Comparison of ENCODE assay signal across 15 mouse cellular contexts in the genomic region with DNA sequence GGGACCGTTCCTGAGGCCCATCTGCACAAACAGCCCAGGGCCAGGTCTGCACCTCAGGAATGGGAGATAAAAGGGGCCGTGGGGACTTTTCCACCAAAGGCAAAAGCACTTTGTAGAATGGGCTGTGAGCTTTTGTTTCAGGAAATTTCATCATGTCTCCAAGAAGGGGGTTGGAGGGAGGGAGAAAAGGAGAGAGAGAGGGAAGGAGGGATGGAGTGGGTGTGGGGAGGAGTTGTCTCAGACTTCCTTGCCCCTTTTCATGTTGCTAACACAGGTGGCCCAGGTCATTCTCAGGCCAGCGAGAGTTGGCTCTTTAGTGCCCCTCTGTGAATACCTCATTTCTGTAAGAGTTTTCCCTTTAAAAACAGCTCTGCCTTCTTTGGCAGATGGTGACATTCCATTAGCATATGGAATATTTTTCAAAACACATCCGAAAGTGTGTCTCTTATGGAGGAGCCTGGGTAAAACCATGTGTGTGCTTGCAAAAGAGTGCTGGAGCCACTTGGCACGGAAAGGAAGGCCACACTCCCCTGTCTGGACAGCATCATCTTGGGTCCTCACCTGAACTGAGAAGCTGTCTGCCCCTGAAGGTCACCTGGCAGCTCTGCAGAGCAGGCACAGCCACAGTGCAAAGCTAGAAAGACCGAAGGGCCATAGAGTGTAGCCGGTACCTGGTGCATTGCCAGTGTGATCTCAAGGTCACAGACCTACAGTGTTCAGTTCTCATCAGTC.
A peak's percentile ranks its signal among the peaks of the same experiment; 100 is the strongest.
DNase-seq lines count a peak whose midpoint lies in the region; ATAC-seq and TF ChIP-seq lines count a peak whose summit lies in the region.
"Had no signal": no experiment of that assay in that cellular context is flagged by ENCODE, and none has a peak within 500 bp of the region (broad histone marks: within the 10 kb centered on the region; RNA-seq: fewer than 3 reads in every experiment).

No protein-coding gene starts in this region.

- no peak overlapping the region for H3K4me2 ChIP-seq in lung, postnatal 0 days (replicated peaks; ENCODE audit: low read depth, low read length)
- H3K4me2 ChIP-seq in embryonic facial prominence, embryonic 14.5 days (ENCODE audit: low read depth, low read length) = no peak overlapping the region
- no peak overlapping the region for H3K4me2 ChIP-seq in intestine, embryonic 16.5 days (ENCODE audit: low read depth, low read length)
- no peak overlapping the region for H3K4me2 ChIP-seq in midbrain, embryonic 14.5 days (ENCODE audit: low read length)
- H3K4me2 ChIP-seq: embryonic facial prominence, embryonic 12.5 days; hindbrain, embryonic 13.5 days; midbrain, embryonic 11.5 days had no signal

- H3K27me3 ChIP-seq in kidney, adult 2 months (replicated peaks; ENCODE audit: control insufficient read depth, insufficient read depth, low read length) = no peaks in the 10 kb centered on the region
- no peaks in the 10 kb centered on the region for H3K27me3 ChIP-seq in lung, postnatal 0 days (replicated peaks; ENCODE audit: insufficient read depth, low read length)
- no peaks in the 10 kb centered on the region for H3K27me3 ChIP-seq in embryonic facial prominence, embryonic 14.5 days (replicated peaks; ENCODE audit: control insufficient read depth, insufficient read depth, low read length)
- no peaks in the 10 kb centered on the region for H3K27me3 ChIP-seq in intestine, embryonic 16.5 days (replicated peaks; ENCODE audit: control insufficient read depth, insufficient read depth, low read length)
- H3K27me3 ChIP-seq in midbrain, embryonic 14.5 days (ENCODE audit: control insufficient read depth, insufficient read depth, low read length) = no peaks in the 10 kb centered on the region
- H3K27me3 ChIP-seq: embryonic facial prominence, embryonic 12.5 days; hindbrain, embryonic 13.5 days had no signal

- DNase-seq in kidney, adult 2 months = peak; percentile 16
- DNase-seq in kidney, adult 18-20 months = no peak
- peak; percentile 71 for DNase-seq in lung, postnatal 0 days (ENCODE audit: low spot score)
- DNase-seq in lung, postnatal 25 days (ENCODE audit: low spot score) = no peak
- DNase-seq in embryonic facial prominence, embryonic 14.5 days (ENCODE audit: low spot score) = peak; percentile 13
- no peak for DNase-seq in midbrain, embryonic 14.5 days
- DNase-seq: cerebellum, adult 8-10 months; kidney, adult 11 months; left cerebral cortex, postnatal 4 days; lung, postnatal 10 days; right cerebral cortex, postnatal 4 days had no signal

- peak; percentile 65; the same call in 1 of the 2 replicates for ATAC-seq in lung, postnatal 0 days
- no peak for ATAC-seq in embryonic facial prominence, embryonic 14.5 days (ENCODE audit: low read depth)
- no peak for ATAC-seq in intestine, embryonic 16.5 days
- no peak for ATAC-seq in midbrain, embryonic 14.5 days (ENCODE audit: low FRiP score, low TSS enrichment)

- no peaks in the 10 kb centered on the region for H3K4me1 ChIP-seq in kidney, adult 2 months (ENCODE audit: control insufficient read depth, insufficient read depth, low read length)
- H3K4me1 ChIP-seq in lung, postnatal 0 days (ENCODE audit: insufficient read depth, low read depth, low read length) = no peaks in the 10 kb centered on the region
- H3K4me1 ChIP-seq in embryonic facial prominence, embryonic 14.5 days (ENCODE audit: control insufficient read depth, insufficient read depth, low read length) = peaks cover 7% of the 10 kb centered on the region; the same call in 1 of the 2 replicates
- no peaks in the 10 kb centered on the region for H3K4me1 ChIP-seq in intestine, embryonic 16.5 days (ENCODE audit: control insufficient read depth, insufficient read depth, low read length)
- H3K4me1 ChIP-seq in midbrain, embryonic 14.5 days (ENCODE audit: control insufficient read depth, insufficient read depth, low read length) = no peaks in the 10 kb centered on the region
- H3K4me1 ChIP-seq: embryonic facial prominence, embryonic 12.5 days; hindbrain, embryonic 13.5 days had no signal

- WGBS in kidney, adult 2 months = 71% methylated on average over 7 of the region's 7 CpGs
- 50% methylated on average over 7 of the region's 7 CpGs for WGBS in lung, postnatal 0 days
- WGBS in embryonic facial prominence, embryonic 14.5 days = 58% methylated on average over 7 of the region's 7 CpGs
- WGBS in intestine, embryonic 16.5 days = 60% methylated on average over 7 of the region's 7 CpGs
- WGBS in midbrain, embryonic 14.5 days = 80% methylated on average over 7 of the region's 7 CpGs

- no peak overlapping the region for H3K9ac ChIP-seq in lung, postnatal 0 days (replicated peaks; ENCODE audit: low read depth)
- no peak overlapping the region for H3K9ac ChIP-seq in embryonic facial prominence, embryonic 14.5 days (ENCODE audit: low read depth, low read length)
- H3K9ac ChIP-seq in intestine, embryonic 16.5 days (ENCODE audit: low read depth, low read length) = no peak overlapping the region
- no peak overlapping the region for H3K9ac ChIP-seq in midbrain, embryonic 14.5 days (replicated peaks; ENCODE audit: low read length)
- H3K9ac ChIP-seq: embryonic facial prominence, embryonic 12.5 days; hindbrain, embryonic 13.5 days had no signal

- TF ChIP-seq EP300 in lung, postnatal 0 days (IDR thresholded peaks at IDR 0.05) = no peak

- TF ChIP-seq CTCF in kidney, adult 2 months (conservative IDR thresholded peaks at IDR 0.05; ENCODE audit: insufficient read depth, insufficient read length, low read depth, low read length) = no peak
- TF ChIP-seq CTCF in lung, postnatal 0 days (IDR thresholded peaks at IDR 0.05) = no peak

- H3K9me3 ChIP-seq in lung, postnatal 0 days (ENCODE audit: low read length) = no peaks in the 10 kb centered on the region
- no peaks in the 10 kb centered on the region for H3K9me3 ChIP-seq in embryonic facial prominence, embryonic 14.5 days (ENCODE audit: control insufficient read depth, low read length)
- no peaks in the 10 kb centered on the region for H3K9me3 ChIP-seq in intestine, embryonic 16.5 days (ENCODE audit: control insufficient read depth, low read length)
- no peaks in the 10 kb centered on the region for H3K9me3 ChIP-seq in midbrain, embryonic 14.5 days (ENCODE audit: control insufficient read depth, low read length)
- H3K9me3 ChIP-seq: embryonic facial prominence, embryonic 12.5 days; hindbrain, embryonic 13.5 days had no signal

- no peak overlapping the region for H3K27ac ChIP-seq in kidney, adult 2 months (ENCODE audit: insufficient read depth, low read depth, low read length)
- H3K27ac ChIP-seq in lung, postnatal 0 days (ENCODE audit: low read length) = no peak overlapping the region
- no peak overlapping the region; the same call in 1 of the 2 replicates for H3K27ac ChIP-seq in embryonic facial prominence, embryonic 14.5 days (replicated peaks; ENCODE audit: low read depth, low read length)
- H3K27ac ChIP-seq in intestine, embryonic 16.5 days (ENCODE audit: low read length) = no peak overlapping the region
- H3K27ac ChIP-seq in midbrain, embryonic 14.5 days (replicated peaks; ENCODE audit: low read depth, low read length) = no peak overlapping the region
- H3K27ac ChIP-seq: embryonic facial prominence, embryonic 12.5 days; hindbrain, embryonic 13.5 days had no signal

- TF ChIP-seq POLR2A in kidney, adult 2 months (IDR thresholded peaks at IDR 0.05; ENCODE audit: low read depth, low read length) = no peak

- H3K4me3 ChIP-seq in kidney, adult 2 months (ENCODE audit: insufficient read depth, low read depth, low read length) = no peak overlapping the region
- H3K4me3 ChIP-seq in lung, postnatal 0 days (ENCODE audit: low read depth, low read length) = no peak overlapping the region
- no peak overlapping the region for H3K4me3 ChIP-seq in embryonic facial prominence, embryonic 14.5 days (ENCODE audit: low read depth, low read length)
- no peak overlapping the region for H3K4me3 ChIP-seq in intestine, embryonic 16.5 days (ENCODE audit: low read length)
- no peak overlapping the region for H3K4me3 ChIP-seq in midbrain, embryonic 14.5 days (replicated peaks; ENCODE audit: low read depth, low read length)
- H3K4me3 ChIP-seq: embryonic facial prominence, embryonic 12.5 days; hindbrain, embryonic 13.5 days had no signal

- no peaks in the 10 kb centered on the region for H3K36me3 ChIP-seq in kidney, adult 2 months (ENCODE audit: control insufficient read depth, insufficient read depth, low read length)
- no peaks in the 10 kb centered on the region for H3K36me3 ChIP-seq in lung, postnatal 0 days (ENCODE audit: insufficient read depth, low read length)
- H3K36me3 ChIP-seq in embryonic facial prominence, embryonic 14.5 days (ENCODE audit: control insufficient read depth, insufficient read depth, low read length) = peaks cover 10% of the 10 kb centered on the region; the same call in 1 of the 2 replicates
- H3K36me3 ChIP-seq in intestine, embryonic 16.5 days (ENCODE audit: control insufficient read depth, insufficient read depth, low read length) = no peaks in the 10 kb centered on the region
- 0 out of 2 replicates have a peak, but pooled peaks cover 4% of the 10 kb centered on the region for H3K36me3 ChIP-seq in midbrain, embryonic 14.5 days (ENCODE audit: control insufficient read depth, insufficient read depth, low read length)

Comparison
In these comparisons a context has a peak if more than half of its experiments do, and no peak if none do; other contexts are left out.
1. DNase-seq: peak in kidney, adult 2 months (single experiment), lung, postnatal 0 days (single experiment) and embryonic facial prominence, embryonic 14.5 days (single experiment); none in kidney, adult 18-20 months (single experiment), lung, postnatal 25 days (single experiment) and midbrain, embryonic 14.5 days (single experiment).